Mouse (Mus musculus) cerebellum, adult 2 months (tissue): ENCODE results near the gene Kcnc3. TPM values are rescaled to one million over a fixed set of nuclear protein-coding genes. Genes with fewer than 3 reads are reported as not detected.

Experiments
- DNase-seq, 2 experiments: peaks; one replicate each; pipeline ENCODE4 v3.0.0; 2021
- H3K27ac ChIP-seq: fragments of 200-500 bp; 2 replicates; pipeline ENCODE4 v1.5.1; 2012; ENCODE audit warnings: low read length, control low read depth, inconsistent platforms; ENCODE audit not compliant: insufficient read depth
- H3K27me3 ChIP-seq: fragments of 200-500 bp; 2 replicates; pipeline ENCODE4 v1.6.1; 2012; ENCODE audit warnings: inconsistent platforms, mild to moderate bottlenecking, low read length, moderate library complexity; ENCODE audit not compliant: control insufficient read depth, insufficient read depth
- H3K4me1 ChIP-seq: fragments of 200-500 bp; 2 replicates; pipeline ENCODE4 v1.6.1; 2011; ENCODE audit warnings: low read length; ENCODE audit not compliant: control insufficient read depth, insufficient read depth
- H3K4me3 ChIP-seq: fragments of 200-500 bp; replicated peaks from 2 replicates; pipeline ENCODE3; 2011; ENCODE audit warnings: mild to moderate bottlenecking, low read depth, low read length, control low read depth; ENCODE audit not compliant: insufficient read depth
- CTCF ChIP-seq: fragments of 200-500 bp; IDR thresholded peaks from 2 replicates; pipeline ENCODE4 v1.5.1; 2011; ENCODE audit warnings: low read depth, mild to moderate bottlenecking, control low read depth, low read length, moderate library complexity, borderline replicate concordance; ENCODE audit not compliant: insufficient read depth
- POLR2A ChIP-seq: fragments of 200-500 bp; IDR thresholded peaks from 2 replicates; pipeline ENCODE4 v1.6.1; 2011; ENCODE audit warnings: low read length, control low read depth, borderline replicate concordance; ENCODE audit not compliant: insufficient read depth
- WGBS: fragments of 180-500 bp; shearing (Covaris S2); methylation state at CpG from one replicate; pipeline ENCODE4 v1.1.7; 2018; 5-methylcytosine and 5-hydroxymethylcytosine counted together
- polyA plus RNA-seq: library from polyadenylated mRNA; depleted of rRNA; stranded (reverse); fragments of >200 nt; gene quantifications from 2 replicates; pipeline ENCODE4 v1.2.3, GENCODE M21; 2012

Gene Kcnc3
- polyA plus RNA-seq, 1 experiment = 368 TPM

DNA sequence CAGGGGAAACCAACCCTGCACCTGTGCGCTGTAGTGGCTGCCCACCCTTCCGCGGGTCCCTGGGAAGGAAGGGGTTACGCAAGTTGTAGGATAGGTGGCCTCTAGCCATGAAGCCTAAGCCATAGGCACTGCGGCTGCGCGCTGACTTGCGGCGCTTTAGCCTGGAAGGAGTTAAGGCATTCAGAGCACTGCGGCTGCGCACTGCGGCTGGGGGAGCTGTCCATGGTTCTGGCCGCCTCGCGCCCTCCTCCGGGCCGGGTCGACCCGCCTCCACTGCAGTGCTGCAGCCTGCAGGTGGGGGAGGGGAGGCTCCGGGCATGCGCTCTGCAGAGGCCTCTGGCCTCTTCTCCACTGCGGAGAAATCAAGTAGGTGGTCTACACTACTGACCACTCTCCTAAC lies 3.3 kb downstream of the Kcnc3 start:
- peak overlapping the region; percentile 86 for H3K4me3 ChIP-seq
- peak; percentile 97 to 98 for DNase-seq
- WGBS = under 1% methylated on average over 22 of the region's 22 CpGs
- no peaks in the 10 kb centered on the region for H3K27me3 ChIP-seq
- H3K4me1 ChIP-seq = peaks cover 36% of the 10 kb centered on the region
- no peak for TF ChIP-seq CTCF
- TF ChIP-seq POLR2A = peak; percentile 69; the same call in 1 of the 2 replicates
- peak overlapping the region; percentile 92 for H3K27ac ChIP-seq

DNA sequence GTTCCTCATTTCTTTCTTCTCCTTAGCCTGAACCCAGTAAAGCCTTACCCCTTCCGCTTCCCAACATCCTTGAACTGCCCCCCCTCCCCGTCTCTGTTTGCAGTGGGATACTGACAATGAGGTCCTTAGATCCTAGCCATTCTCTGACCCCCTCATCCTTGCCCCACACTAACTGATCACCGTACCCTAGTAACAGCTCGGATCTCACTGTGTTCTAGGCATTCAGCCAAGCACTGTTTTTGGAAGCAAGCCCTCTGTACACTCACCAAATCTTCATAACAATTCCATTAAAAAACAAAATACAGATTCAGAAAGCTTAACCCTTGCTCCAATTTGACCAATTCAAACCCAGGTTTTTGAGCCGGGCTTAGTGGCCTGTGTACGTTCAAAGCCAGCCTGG lies 3.8 kb downstream of the Kcnc3 start:
- peak; percentile 87 to 90 for DNase-seq
- Histone ChIP-seq H3K4me3 (peak overlapping the region; percentile 86), H3K4me1 (peaks cover 38% of the 10 kb centered on the region), H3K27ac (peak overlapping the region; percentile 92), H3K27me3 (no peaks in the 10 kb centered on the region)
- TF ChIP-seq CTCF (no peak), POLR2A (peak; percentile 8; the same call in 1 of the 2 replicates)
- WGBS = 2% methylated on average over 6 of the region's 6 CpGs

DNA sequence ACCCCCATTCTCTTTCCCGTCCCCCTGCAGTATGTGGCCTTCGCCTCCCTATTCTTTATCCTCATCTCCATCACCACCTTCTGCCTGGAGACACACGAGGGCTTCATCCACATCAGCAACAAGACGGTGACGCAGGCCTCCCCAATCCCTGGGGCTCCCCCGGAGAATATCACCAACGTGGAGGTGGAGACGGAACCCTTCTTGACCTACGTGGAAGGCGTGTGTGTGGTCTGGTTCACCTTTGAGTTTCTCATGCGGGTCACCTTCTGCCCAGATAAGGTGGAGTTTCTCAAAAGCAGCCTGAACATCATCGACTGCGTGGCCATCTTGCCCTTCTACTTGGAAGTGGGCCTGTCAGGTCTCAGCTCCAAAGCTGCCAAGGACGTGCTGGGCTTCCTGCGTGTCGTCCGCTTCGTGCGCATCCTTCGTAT lies 4.7 kb downstream of the Kcnc3 start:
- H3K27me3 ChIP-seq = no peaks in the 10 kb centered on the region
- peak; percentile 58 to 63 for DNase-seq
- H3K4me3 ChIP-seq = peak overlapping the region; percentile 13
- H3K27ac ChIP-seq = peak overlapping the region; percentile 92
- peaks cover 46% of the 10 kb centered on the region for H3K4me1 ChIP-seq
- WGBS = 35% methylated on average over 20 of the region's 20 CpGs
- TF ChIP-seq CTCF (no peak), POLR2A (no peak; the same call in 1 of the 2 replicates)

DNA sequence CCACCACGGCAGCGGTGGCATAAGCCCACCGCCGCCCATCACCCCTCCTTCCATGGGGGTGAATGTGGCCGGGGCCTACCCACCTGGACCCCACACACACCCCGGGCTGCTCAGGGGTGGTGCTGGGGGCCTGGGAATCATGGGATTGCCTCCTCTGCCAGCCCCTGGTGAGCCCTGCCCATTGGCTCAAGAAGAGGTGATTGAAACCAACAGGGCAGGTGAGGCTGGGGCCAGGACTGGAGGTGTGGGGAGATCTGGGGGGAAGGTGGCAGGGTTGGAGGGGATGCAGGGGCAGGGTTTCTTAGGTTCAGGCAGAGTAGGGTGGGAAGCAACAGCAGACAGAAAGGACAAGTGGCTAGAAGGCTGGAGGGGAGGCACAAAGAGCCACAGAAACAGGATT lies 5.6 kb downstream of the Kcnc3 start:
- TF ChIP-seq POLR2A (no peak), CTCF (no peak)
- Histone ChIP-seq H3K4me3 (no peak overlapping the region), H3K27ac (peak overlapping the region; percentile 34; the same call in 1 of the 2 replicates), H3K27me3 (no peaks in the 10 kb centered on the region), H3K4me1 (peaks cover 54% of the 10 kb centered on the region)
- DNase-seq = peak in 1 of 2 experiments; percentile 41
- 84% methylated on average over 6 of the region's 6 CpGs for WGBS

DNA sequence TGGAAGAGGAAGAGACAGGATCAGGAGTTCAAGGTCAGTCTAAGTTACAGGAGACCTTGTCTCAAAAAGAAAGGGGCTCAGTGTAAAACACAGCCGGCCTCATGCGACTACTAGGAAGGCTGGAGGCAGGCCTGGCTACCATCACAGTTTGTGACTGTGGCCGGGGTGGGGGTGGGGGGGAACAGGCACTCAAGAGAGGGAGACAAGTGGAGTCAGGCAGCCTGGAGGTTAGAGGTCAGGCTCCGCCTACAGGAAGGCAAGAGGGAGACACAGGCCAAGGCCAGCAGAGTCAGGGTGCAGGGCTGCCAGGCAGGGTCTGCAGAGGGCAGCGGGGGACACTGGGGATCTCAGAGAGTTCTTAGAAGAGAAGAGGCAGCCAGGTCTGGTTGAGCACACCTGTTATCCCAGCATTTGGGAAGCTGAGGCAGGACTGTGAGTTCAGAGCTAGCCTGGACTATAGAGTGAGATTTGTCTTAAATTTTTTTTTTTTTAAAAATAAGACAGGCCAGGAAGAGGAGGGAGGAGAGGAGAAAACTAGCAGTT lies 6.6 kb downstream of the Kcnc3 start:
- no peak overlapping the region for H3K27ac ChIP-seq
- WGBS = 42% methylated on average over 5 of the region's 5 CpGs
- TF ChIP-seq POLR2A = 0 out of 2 replicates have a peak, but pooled peaks have one; percentile 11
- TF ChIP-seq CTCF = no peak
- no peak overlapping the region for H3K4me3 ChIP-seq
- peak; percentile 44 for DNase-seq
- H3K4me1 ChIP-seq = peaks cover 60% of the 10 kb centered on the region
- H3K27me3 ChIP-seq = no peaks in the 10 kb centered on the region

DNA sequence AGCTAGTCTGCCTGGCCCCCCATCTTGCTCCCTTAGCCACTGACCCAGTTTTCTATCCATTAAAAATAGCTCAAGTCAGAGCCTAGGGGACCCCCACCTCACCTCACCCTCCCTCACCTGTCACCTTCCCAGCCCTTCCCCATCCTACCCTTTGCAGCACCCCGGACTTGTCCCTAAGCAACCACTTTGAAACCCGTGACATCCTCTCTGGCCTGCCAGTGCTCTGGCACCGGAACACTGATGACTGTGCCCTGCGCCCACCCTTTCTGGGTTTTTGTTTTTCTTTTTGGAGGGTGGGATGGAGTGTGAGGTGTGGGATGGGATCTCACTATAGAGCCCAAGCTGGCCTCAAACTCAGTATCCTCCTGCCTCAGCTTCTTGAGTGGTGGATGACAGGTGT lies 7.2 kb downstream of the Kcnc3 start:
- H3K27ac ChIP-seq = peak overlapping the region; percentile 38
- TF ChIP-seq POLR2A (no peak), CTCF (no peak)
- WGBS = 37% methylated on average over 4 of the region's 4 CpGs

DNA sequence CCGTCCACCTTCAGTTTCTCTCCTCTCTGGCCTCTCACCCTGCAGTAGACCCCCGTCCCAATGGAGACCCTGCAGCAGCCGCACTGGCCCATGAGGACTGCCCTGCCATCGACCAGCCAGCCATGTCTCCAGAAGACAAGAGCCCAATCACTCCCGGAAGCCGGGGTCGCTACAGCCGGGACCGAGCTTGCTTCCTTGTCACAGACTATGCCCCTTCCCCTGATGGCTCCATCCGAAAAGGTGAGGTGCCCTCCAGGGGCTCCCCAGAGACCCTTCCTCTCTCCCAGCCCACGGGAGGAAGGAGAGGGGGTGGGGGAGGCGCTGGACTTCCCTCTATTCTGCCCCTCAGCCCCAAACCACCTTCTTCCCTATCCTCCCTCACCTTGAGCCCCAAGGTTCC lies 7.9 kb downstream of the Kcnc3 start:
- no peak overlapping the region for H3K27ac ChIP-seq
- peaks cover 73% of the 10 kb centered on the region for H3K4me1 ChIP-seq
- DNase-seq = peak in 1 of 2 experiments; percentile 43
- WGBS = 79% methylated on average over 12 of the region's 12 CpGs
- no peak overlapping the region for H3K4me3 ChIP-seq
- TF ChIP-seq POLR2A (no peak), CTCF (no peak)
- H3K27me3 ChIP-seq = no peaks in the 10 kb centered on the region

More for the DNA sequence above, 7.2 kb downstream of the Kcnc3 start:
- no peak overlapping the region for H3K4me3 ChIP-seq
- DNase-seq = no peak
- peaks cover 66% of the 10 kb centered on the region for H3K4me1 ChIP-seq
- no peaks in the 10 kb centered on the region for H3K27me3 ChIP-seq

DNA sequence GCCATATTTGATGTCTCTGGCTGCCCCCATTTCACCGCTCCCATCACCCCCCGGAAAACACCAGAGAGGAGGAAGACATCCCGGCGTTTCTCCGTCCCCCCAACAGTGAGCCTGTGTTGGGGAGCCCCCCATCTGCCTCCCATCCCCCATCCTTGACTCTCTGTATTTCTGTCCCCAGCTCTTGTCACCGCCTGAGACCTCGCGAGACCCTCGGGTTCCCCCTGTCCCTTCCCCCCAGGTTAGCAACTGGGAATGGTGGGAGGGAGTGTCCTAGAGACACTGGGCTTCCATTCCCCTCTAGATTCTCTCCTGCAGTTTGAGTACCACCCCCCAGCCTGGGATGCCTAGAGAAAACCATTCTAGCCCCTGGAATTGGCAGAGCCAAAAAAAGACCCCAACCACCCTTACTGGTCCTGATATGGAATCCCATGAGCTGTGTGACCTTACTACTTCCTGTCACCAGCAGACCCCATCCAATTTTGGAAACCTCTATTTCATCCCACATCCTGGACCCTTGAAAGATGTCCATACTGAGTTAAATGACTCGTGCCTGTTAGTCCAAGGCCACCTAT lies 10.3 kb downstream of the Kcnc3 start:
- H3K27me3 ChIP-seq = no peaks in the 10 kb centered on the region
- peak in 1 of 2 experiments; percentile 20 for DNase-seq
- H3K4me1 ChIP-seq = peaks cover 69% of the 10 kb centered on the region
- H3K4me3 ChIP-seq = no peak overlapping the region
- H3K27ac ChIP-seq = no peak overlapping the region; the same call in 1 of the 2 replicates
- TF ChIP-seq CTCF (no peak), POLR2A (no peak)
- WGBS = 77% methylated on average over 10 of the region's 10 CpGs
